Mouse (Mus musculus): ENCODE data around the gene Pdzk1ip1. TPM values are rescaled to one million over a fixed set of nuclear protein-coding genes. Genes with fewer than 3 reads are reported as not detected.

Pdzk1ip1 gene
- polyA plus RNA-seq (2017; shearing (Covaris generic)), result 0.48 TPM

DNA sequence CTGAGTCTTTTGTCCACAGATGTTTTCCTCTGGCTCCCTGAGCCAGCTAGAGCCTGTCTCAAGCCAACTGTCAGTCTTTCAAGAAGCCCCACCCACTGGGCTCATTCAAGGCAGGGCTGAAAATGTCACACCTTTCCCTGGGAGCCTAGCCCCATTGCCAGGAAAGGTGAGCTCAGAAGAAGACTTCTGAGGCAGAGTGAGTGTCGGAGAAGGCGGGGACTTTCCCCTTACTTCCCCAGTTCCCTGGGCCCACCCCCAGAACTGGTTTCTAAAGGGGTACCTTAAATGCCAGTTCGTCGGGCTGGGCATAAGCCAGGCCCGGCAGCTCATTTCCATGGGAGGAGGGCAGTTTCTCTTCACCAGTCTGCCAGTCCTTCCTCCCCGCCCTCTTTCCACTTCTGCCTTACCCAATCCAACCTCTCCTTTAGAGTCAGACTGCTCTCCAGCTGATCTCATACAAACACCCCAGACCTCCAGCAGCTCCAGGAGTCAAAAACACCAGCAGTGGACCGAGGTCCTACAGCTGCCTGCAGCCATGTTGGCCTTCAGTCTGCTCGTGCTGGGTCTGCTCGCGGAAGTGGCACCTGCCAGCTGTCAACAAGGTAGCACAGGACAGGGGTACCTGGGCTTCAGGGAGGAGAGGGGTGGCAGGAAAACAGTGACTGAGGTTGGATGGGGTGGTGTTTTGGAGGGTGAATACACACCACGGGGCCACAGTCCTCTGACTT is at the start of gene Pdzk1ip1:
Gene Pdzk1ip1, plus strand, starts transcription at position 98 of the 728 bp plus-strand sequence.

DNA sequence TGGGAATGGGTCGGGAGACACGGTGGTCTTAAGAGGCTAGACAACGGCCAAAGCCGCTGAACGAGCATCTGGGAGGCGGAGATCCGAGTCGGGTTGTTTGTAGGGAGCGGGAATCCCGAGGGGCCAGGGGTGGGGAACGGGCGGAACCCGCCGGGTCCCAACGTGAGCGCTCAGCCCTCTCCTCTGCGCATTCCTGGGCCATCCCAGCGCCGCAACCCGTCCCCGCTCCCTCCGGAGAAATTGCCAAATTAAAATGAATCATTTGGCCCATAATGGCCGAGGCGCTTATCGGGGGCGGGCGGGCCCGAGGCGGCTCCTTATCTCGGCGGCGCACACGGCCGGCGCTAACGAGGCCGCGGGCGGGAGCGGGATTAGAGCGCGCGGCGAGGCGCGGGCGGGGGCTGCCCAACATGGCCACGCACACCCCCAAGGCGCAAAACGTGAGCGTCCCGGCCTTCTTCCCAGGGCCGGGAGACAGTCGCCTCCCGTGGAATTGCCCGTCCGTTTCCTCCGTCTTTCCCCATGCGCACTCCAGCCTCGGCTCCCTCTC is 32.1 kb upstream of the Pdzk1ip1 start, which contains the start of gene Tal1:
Gene Tal1, plus strand, starts transcription at position 56 of the 550 bp plus-strand sequence.

DNA sequence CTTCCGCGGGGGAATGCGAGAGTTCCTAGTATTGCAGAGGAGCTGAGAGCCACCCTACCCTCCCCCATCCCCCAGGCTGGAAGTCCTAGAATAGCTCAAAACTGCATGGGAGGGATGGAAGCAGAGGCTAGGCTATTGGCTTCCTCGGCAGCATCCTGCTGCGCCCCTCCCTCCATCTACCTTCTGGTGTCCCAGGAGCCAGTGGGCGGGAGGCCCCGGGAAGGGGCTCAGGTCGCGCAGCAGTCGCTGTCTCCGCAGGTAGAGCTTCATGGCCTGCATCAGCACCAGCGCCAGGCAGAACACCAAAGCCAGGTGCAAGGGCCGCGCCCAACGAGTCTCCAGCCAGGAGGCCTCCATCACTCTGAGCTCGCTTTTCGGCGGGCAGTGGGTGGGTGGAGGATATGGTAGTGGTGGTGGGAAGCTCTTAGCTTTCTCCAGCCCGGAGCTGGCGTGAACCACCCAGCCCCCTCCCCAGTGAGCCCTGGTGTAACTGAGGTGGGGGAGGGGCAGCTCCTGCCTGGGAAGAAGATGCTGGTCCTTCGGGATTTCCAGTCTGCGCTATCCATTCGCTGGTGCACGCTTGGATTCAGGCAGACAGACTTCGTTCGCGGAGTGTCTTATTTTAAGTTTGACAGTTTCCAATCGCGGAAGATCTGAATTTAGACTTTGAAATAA is 45.2 kb downstream of the Pdzk1ip1 start, which contains the start of gene Cyp4x1:
Gene Cyp4x1, minus strand, starts transcription at position 661 of the 675 bp plus-strand sequence.

Other genes with a start within 250 kb of the Pdzk1ip1 start
- 2.6 TPM for gene Foxd2, start 179.8 kb upstream of the Pdzk1ip1 start, polyA plus RNA-seq (2017; shearing (Covaris generic))
- not detected for gene Foxe3, start 162.7 kb upstream of the Pdzk1ip1 start, polyA plus RNA-seq (2017; shearing (Covaris generic))
- 89.1 TPM for gene Cmpk1, start 101.5 kb upstream of the Pdzk1ip1 start, polyA plus RNA-seq (2017; shearing (Covaris generic))
- gene Stil, start 88.5 kb upstream of the Pdzk1ip1 start, polyA plus RNA-seq (2017; shearing (Covaris generic)), result 0.30 TPM
- gene Tal1, start 32.3 kb upstream of the Pdzk1ip1 start, polyA plus RNA-seq (2017; shearing (Covaris generic)), result not detected
- gene Cyp4x1, start 45.6 kb downstream of the Pdzk1ip1 start, polyA plus RNA-seq (2017; shearing (Covaris generic)), result 0.18 TPM
- not detected for gene Cyp4a29, start 153.4 kb downstream of the Pdzk1ip1 start, polyA plus RNA-seq (2017; shearing (Covaris generic))
- gene Cyp4a12a, start 210.3 kb downstream of the Pdzk1ip1 start, polyA plus RNA-seq (2017; shearing (Covaris generic)), result not detected

Data from effector memory CD4-positive, alpha-beta T cell, adult 7 months (primary cell).